Mouse (Mus musculus) intestine, postnatal 0 days (tissue): Measurements from ENCODE around the gene Ppp1r1a. TPM values are rescaled to one million over a fixed set of nuclear protein-coding genes. Genes with fewer than 3 reads are reported as not detected.

Experiments used
- ATAC-seq: fragments of 200-750 bp; cut with Nextera tagmentation; 2 replicates; pipeline ENCODE4 v1.8.0; 2017; ENCODE audit warnings: mild to moderate bottlenecking, moderate TSS enrichment, moderate library complexity
- H3K27ac ChIP-seq: fragments of 300-500 bp; sonication (generic); 2 replicates; pipeline ENCODE4 v1.5.1; 2014; ENCODE audit warnings: mild to moderate bottlenecking, low read depth, low read length, moderate library complexity
- H3K27me3 ChIP-seq: fragments of 300-500 bp; sonication (generic); replicated peaks from 2 replicates; pipeline ENCODE4 v1.6.1; 2014; ENCODE audit warnings: low read length, mixed read lengths; ENCODE audit not compliant: control insufficient read depth, insufficient read depth
- H3K36me3 ChIP-seq: fragments of 300-500 bp; sonication (generic); 2 replicates; pipeline ENCODE4 v1.6.1; 2014; ENCODE audit warnings: mild to moderate bottlenecking, moderate library complexity; ENCODE audit not compliant: control insufficient read depth, insufficient read depth
- H3K4me1 ChIP-seq: fragments of 300-500 bp; sonication (generic); replicated peaks from 2 replicates; pipeline ENCODE4 v1.6.1; 2014; ENCODE audit warnings: antibody characterized with exemption, low read length, mixed read lengths; ENCODE audit not compliant: control insufficient read depth, insufficient read depth
- H3K4me2 ChIP-seq: fragments of 300-500 bp; sonication (generic); replicated peaks from 2 replicates; pipeline ENCODE4 v1.6.1; 2014; ENCODE audit warnings: low read depth, mild to moderate bottlenecking, moderate library complexity
- H3K4me3 ChIP-seq: fragments of 300-500 bp; sonication (generic); 2 replicates; pipeline ENCODE4 v1.5.1; 2014; ENCODE audit warnings: low read depth, low read length
- H3K9ac ChIP-seq: fragments of 300-500 bp; sonication (generic); 2 replicates; pipeline ENCODE4 v1.6.1; 2014; ENCODE audit warnings: mild to moderate bottlenecking, low read depth, low read length
- H3K9me3 ChIP-seq: fragments of 300-500 bp; sonication (generic); 2 replicates; pipeline ENCODE4 v1.6.1; 2016; ENCODE audit warnings: mixed run types; ENCODE audit not compliant: control insufficient read depth
- CTCF ChIP-seq: sonication (generic); IDR thresholded peaks from 2 replicates; pipeline ENCODE4 v1.5.1; 2016; ENCODE audit warnings: low read depth, mild to moderate bottlenecking, control low read depth, antibody characterized with exemption, moderate library complexity
- WGBS: fragments of 180-500 bp; shearing (Covaris S2); extraction: QIAGEN DNeasy Blood & Tissue Kit; methylation state at CpG from one replicate; pipeline ENCODE4 v1.1.7; 2014; 5-methylcytosine and 5-hydroxymethylcytosine counted together
- polyA plus RNA-seq: library from polyadenylated mRNA; unstranded; fragments of >200 nt; fragmentation: Nextera tagmentation; extraction: Ambion mirVana; gene quantifications from 2 replicates; pipeline ENCODE4 v1.2.1, GENCODE M21; 2015

Gene Ppp1r1a
- polyA plus RNA-seq, 1 experiment from 2014 or later: 6.1 TPM

GRCm38 (mm10) chr15:103482488-103482887 lies 55.3 kb downstream of the Ppp1r1a start:
- WGBS: 9% methylated on average over 1 of the region's 1 CpGs
- no peak overlapping the region for H3K4me3 ChIP-seq

More at GRCm38 (mm10) chr15:103482488-103482887, 55.3 kb downstream of the Ppp1r1a start:
- no peak overlapping the region for H3K4me2 ChIP-seq
- ATAC-seq: no peak
- H3K27me3 ChIP-seq: no peaks in the 10 kb centered on the region
- no peak overlapping the region for H3K9ac ChIP-seq
- no peak overlapping the region for H3K27ac ChIP-seq
- H3K4me1 ChIP-seq: 0 out of 2 replicates have a peak, but pooled peaks cover 3% of the 10 kb centered on the region
- no peaks in the 10 kb centered on the region for H3K36me3 ChIP-seq
- TF ChIP-seq CTCF: peak; percentile 64
- H3K9me3 ChIP-seq: no peaks in the 10 kb centered on the region

Other genes with a start within 250 kb of the Ppp1r1a start
- gene Gpr84, start 227.4 kb downstream of the Ppp1r1a start, polyA plus RNA-seq: not detected in 2 replicates
- gene Zfp385a, start 197.9 kb downstream of the Ppp1r1a start, polyA plus RNA-seq: 2.9 and 3.1 TPM in 2 replicates
- gene Itga5, start 171.2 kb downstream of the Ppp1r1a start, polyA plus RNA-seq: 25.0 and 25.8 TPM in 2 replicates
- 0.23 TPM in 1 of 2 replicates, not detected in the other for gene Gtsf1, start 107.5 kb downstream of the Ppp1r1a start, polyA plus RNA-seq
- not detected in 2 replicates for gene Gtsf2, start 89.5 kb downstream of the Ppp1r1a start, polyA plus RNA-seq
- 1.7 TPM in 2 replicates for gene Nckap1l, start 84.2 kb downstream of the Ppp1r1a start, polyA plus RNA-seq
- gene Pde1b, start 35.0 kb downstream of the Ppp1r1a start, polyA plus RNA-seq: 4.0 and 4.5 TPM in 2 replicates
- gene Glycam1, start 27.1 kb upstream of the Ppp1r1a start, polyA plus RNA-seq: 1.1 and 3.8 TPM in 2 replicates
- not detected in 2 replicates for gene Mucl1, start 217.5 kb upstream of the Ppp1r1a start, polyA plus RNA-seq